Mouse (Mus musculus): ENCODE results near the gene Mdp1. TPM values are rescaled to one million over a fixed set of nuclear protein-coding genes. Genes with fewer than 3 reads are reported as not detected.

The Mdp1 gene
- polyA plus RNA-seq, 1 experiment from 2014 or later = 46.2 TPM

DNA sequence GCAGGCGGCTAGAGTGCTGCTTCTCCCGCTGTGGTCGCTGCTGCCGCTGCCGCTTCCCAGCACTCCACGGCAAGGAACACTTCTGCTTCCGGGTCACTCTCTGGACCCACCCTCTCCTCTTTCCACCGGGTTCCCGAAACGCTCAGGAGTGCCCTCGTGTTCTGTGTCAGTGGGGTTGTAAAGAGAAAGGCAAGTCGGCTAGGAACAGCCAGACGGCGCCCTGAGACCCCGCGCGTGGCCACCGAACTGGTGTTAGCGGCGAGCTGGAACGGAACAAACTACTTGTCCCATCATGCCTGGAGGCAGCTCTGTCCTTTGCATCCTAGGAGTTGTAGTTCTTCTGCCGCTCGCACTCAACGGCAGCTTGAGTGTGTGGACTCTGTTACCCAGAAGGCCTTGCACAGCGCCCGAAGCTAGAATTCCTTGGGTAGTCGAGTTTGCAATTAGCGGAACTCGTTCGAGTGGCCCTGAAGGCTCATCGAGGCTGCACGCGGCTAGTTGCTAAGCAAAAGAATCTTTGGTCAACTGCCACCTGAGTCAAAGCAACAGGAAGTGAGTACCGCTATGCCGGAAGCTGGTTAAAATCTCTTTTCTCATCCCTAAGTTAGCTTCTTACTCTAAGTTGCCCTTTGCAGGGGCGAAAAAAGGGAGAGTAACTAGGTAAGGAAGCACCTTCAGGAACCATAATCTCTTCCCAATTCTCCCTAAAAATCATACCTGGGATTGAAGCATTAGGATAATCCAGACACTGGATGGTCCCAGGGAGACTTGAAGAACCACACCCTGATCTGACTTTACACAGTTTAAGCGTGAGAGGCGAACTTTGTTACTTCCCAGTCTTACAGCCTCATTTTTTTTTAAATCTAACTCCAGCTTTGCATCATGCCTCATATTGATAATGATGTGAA lies 11.8 kb upstream of the Mdp1 start, which contains the start of the genes Gmpr2 and Nedd8:
Gene Gmpr2 (plus strand): TSS at position 109 of the 908 bp plus-strand sequence.
Gene Nedd8 (minus strand): TSS at position 292 of the 908 bp plus-strand sequence.
- Histone ChIP-seq H3K4me1 (ENCODE audit: insufficient read depth, low read depth, low read length) (peaks cover 4% of the 10 kb centered on the region; the same call in 1 of the 2 replicates), H3K4me2 (replicated peaks; ENCODE audit: low read depth, low read length) (peak within 1 kb of the TSS; percentile 83), H3K27ac (ENCODE audit: low read length) (peak within 1 kb of the TSS; percentile 75), H3K9me3 (ENCODE audit: low read length) (no peaks in the 10 kb centered on the region), H3K9ac (replicated peaks; ENCODE audit: low read depth) (peak within 1 kb of the TSS; percentile 87), H3K36me3 (ENCODE audit: insufficient read depth, low read length) (0 out of 2 replicates have a peak, but pooled peaks cover 4% of the 10 kb centered on the region), H3K27me3 (replicated peaks; ENCODE audit: insufficient read depth, low read length) (no peaks in the 10 kb centered on the region), H3K4me3 (ENCODE audit: low read depth, low read length) (peak within 1 kb of the TSS; percentile 84)
- WGBS = under 1% methylated on average over 38 of the region's 38 CpGs
- peak; percentile 99 for ATAC-seq
- peak; percentile 99 for DNase-seq (ENCODE audit: low spot score)
- peak; percentile 30; the same call in 1 of the 2 replicates for TF ChIP-seq EP300 (IDR thresholded peaks at IDR 0.05)
- TF ChIP-seq CTCF (IDR thresholded peaks at IDR 0.05) = peak; percentile 12; the same call in 1 of the 2 replicates

- TF ChIP-seq EP300 (IDR thresholded peaks at IDR 0.05) (no peak), CTCF (IDR thresholded peaks at IDR 0.05) (no peak)
- H3K4me2 ChIP-seq (replicated peaks; ENCODE audit: low read depth, low read length) = peak overlapping the region; percentile 83
- ATAC-seq (peak; percentile 32), DNase-seq (ENCODE audit: low spot score) (no peak)
- H3K36me3 ChIP-seq (ENCODE audit: insufficient read depth, low read length) = no peaks in the 10 kb centered on the region
- peak overlapping the region; percentile 75 for H3K27ac ChIP-seq (ENCODE audit: low read length)
- WGBS = under 1% methylated on average over 12 of the region's 12 CpGs
- no peaks in the 10 kb centered on the region for H3K27me3 ChIP-seq (replicated peaks; ENCODE audit: insufficient read depth, low read length)
- peaks cover 4% of the 10 kb centered on the region; the same call in 1 of the 2 replicates for H3K4me1 ChIP-seq (ENCODE audit: insufficient read depth, low read depth, low read length)
- peak overlapping the region; percentile 87 for H3K9ac ChIP-seq (replicated peaks; ENCODE audit: low read depth)
- no peaks in the 10 kb centered on the region for H3K9me3 ChIP-seq (ENCODE audit: low read length)
- H3K4me3 ChIP-seq (ENCODE audit: low read depth, low read length) = peak overlapping the region; percentile 84
These were observed 11.2 kb upstream of the Mdp1 start for GRCm38 (mm10) chr14:55671486-55671832.

DNA sequence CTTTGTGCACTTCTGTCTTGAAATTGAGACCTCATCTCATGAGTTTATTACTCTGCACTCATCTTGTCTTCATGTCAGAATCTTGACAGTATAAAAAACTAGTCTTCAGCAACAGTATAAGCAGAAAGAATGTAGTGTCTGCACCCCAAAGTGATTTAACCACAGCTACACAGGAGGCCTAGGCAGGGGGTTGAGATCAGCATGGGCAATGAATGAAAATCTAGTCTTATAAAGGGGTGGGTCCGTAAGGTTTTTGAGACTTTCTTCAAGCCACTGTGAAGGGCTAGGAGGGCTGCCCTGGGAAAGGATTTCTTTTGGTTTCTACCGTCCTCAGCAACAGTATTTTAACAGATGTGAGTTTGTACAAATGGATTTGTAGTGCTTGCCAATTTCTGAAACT lies 328 bp upstream of the Mdp1 start:
- Histone ChIP-seq H3K27me3 (replicated peaks; ENCODE audit: insufficient read depth, low read length) (no peaks in the 10 kb centered on the region), H3K4me2 (replicated peaks; ENCODE audit: low read depth, low read length) (peak overlapping the region; percentile 67), H3K9me3 (ENCODE audit: low read length) (no peaks in the 10 kb centered on the region), H3K4me3 (ENCODE audit: low read depth, low read length) (peak overlapping the region; percentile 66; the same call in 1 of the 2 replicates), H3K4me1 (ENCODE audit: insufficient read depth, low read depth, low read length) (peaks cover 6% of the 10 kb centered on the region; the same call in 1 of the 2 replicates), H3K36me3 (ENCODE audit: insufficient read depth, low read length) (0 out of 2 replicates have a peak, but pooled peaks cover 8% of the 10 kb centered on the region), H3K9ac (replicated peaks; ENCODE audit: low read depth) (no peak overlapping the region), H3K27ac (ENCODE audit: low read length) (no peak overlapping the region)
- 52% methylated on average over 2 of the region's 2 CpGs for WGBS
- DNase-seq (ENCODE audit: low spot score) (no peak), ATAC-seq (peak; percentile 2; the same call in 1 of the 2 replicates)
- no peak for TF ChIP-seq EP300 (IDR thresholded peaks at IDR 0.05)
- no peak for TF ChIP-seq CTCF (IDR thresholded peaks at IDR 0.05)

GRCm38 (mm10) chr14:55658011-55658410 lies 2.3 kb downstream of the Mdp1 start:
- TF ChIP-seq CTCF (IDR thresholded peaks at IDR 0.05) (no peak), EP300 (IDR thresholded peaks at IDR 0.05) (no peak)
- H3K9me3 ChIP-seq (ENCODE audit: low read length) = no peaks in the 10 kb centered on the region
- no peak overlapping the region for H3K4me3 ChIP-seq (ENCODE audit: low read depth, low read length)
- DNase-seq (ENCODE audit: low spot score) (no peak), ATAC-seq (no peak)
- no peaks in the 10 kb centered on the region for H3K27me3 ChIP-seq (replicated peaks; ENCODE audit: insufficient read depth, low read length)
- no peak overlapping the region for H3K9ac ChIP-seq (replicated peaks; ENCODE audit: low read depth)
- H3K4me2 ChIP-seq (replicated peaks; ENCODE audit: low read depth, low read length) = no peak overlapping the region
- 0 out of 2 replicates have a peak, but pooled peaks cover 8% of the 10 kb centered on the region for H3K36me3 ChIP-seq (ENCODE audit: insufficient read depth, low read length)
- peaks cover 6% of the 10 kb centered on the region; the same call in 1 of the 2 replicates for H3K4me1 ChIP-seq (ENCODE audit: insufficient read depth, low read depth, low read length)
- WGBS = 89% methylated on average over 5 of the region's 5 CpGs
- H3K27ac ChIP-seq (ENCODE audit: low read length) = no peak overlapping the region

DNA sequence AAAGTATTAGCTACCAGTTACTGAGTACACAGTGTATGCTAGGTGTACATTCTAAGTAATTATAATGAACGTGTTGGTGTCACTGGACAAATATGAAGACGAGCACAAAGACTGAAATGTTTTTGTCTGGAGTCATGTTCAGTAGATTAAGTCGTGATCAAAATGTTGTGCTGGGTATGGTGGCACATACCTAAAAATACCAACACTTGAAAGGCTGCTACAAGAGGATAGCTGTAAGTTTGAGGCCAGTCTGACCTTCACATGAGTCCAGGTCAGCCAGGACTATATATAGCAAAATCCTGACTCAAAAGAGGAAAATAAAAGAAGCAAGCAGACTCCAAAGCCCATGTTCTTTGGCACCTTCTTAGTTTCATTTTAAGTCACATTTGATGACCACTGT lies 3.4 kb downstream of the Mdp1 start:
- no peak for DNase-seq (ENCODE audit: low spot score)
- H3K27ac ChIP-seq (ENCODE audit: low read length) = no peak overlapping the region
- WGBS = 75% methylated on average over 3 of the region's 3 CpGs
- peaks cover 6% of the 10 kb centered on the region; the same call in 1 of the 2 replicates for H3K4me1 ChIP-seq (ENCODE audit: insufficient read depth, low read depth, low read length)
- 0 out of 2 replicates have a peak, but pooled peaks cover 4% of the 10 kb centered on the region for H3K36me3 ChIP-seq (ENCODE audit: insufficient read depth, low read length)
- no peaks in the 10 kb centered on the region for H3K9me3 ChIP-seq (ENCODE audit: low read length)
- no peak for ATAC-seq
- H3K4me2 ChIP-seq (replicated peaks; ENCODE audit: low read depth, low read length) = no peak overlapping the region
- no peaks in the 10 kb centered on the region for H3K27me3 ChIP-seq (replicated peaks; ENCODE audit: insufficient read depth, low read length)
- TF ChIP-seq EP300 (IDR thresholded peaks at IDR 0.05) (no peak), CTCF (IDR thresholded peaks at IDR 0.05) (no peak)
- no peak overlapping the region for H3K9ac ChIP-seq (replicated peaks; ENCODE audit: low read depth)
- no peak overlapping the region for H3K4me3 ChIP-seq (ENCODE audit: low read depth, low read length)

- Histone ChIP-seq H3K27me3 (replicated peaks; ENCODE audit: insufficient read depth, low read length) (no peaks in the 10 kb centered on the region), H3K36me3 (ENCODE audit: insufficient read depth, low read length) (no peaks in the 10 kb centered on the region), H3K4me2 (replicated peaks; ENCODE audit: low read depth, low read length) (no peak overlapping the region), H3K9me3 (ENCODE audit: low read length) (no peaks in the 10 kb centered on the region), H3K27ac (ENCODE audit: low read length) (no peak overlapping the region), H3K4me3 (ENCODE audit: low read depth, low read length) (no peak overlapping the region), H3K4me1 (ENCODE audit: insufficient read depth, low read depth, low read length) (no peaks in the 10 kb centered on the region), H3K9ac (replicated peaks; ENCODE audit: low read depth) (no peak overlapping the region)
- DNase-seq (ENCODE audit: low spot score) (no peak), ATAC-seq (no peak)
- TF ChIP-seq EP300 (IDR thresholded peaks at IDR 0.05) (no peak), CTCF (IDR thresholded peaks at IDR 0.05) (no peak)
- 87% methylated on average over 7 of the region's 7 CpGs for WGBS
These were observed 8.8 kb downstream of the Mdp1 start for GRCm38 (mm10) chr14:55651528-55651927.
